Mouse (Mus musculus): ENCODE data around the gene Rptor. TPM values are rescaled to one million over a fixed set of nuclear protein-coding genes. Genes with fewer than 3 reads are reported as not detected.
"Not testable (repeated sequence)": the region's sequence is repeated elsewhere in the genome, so short reads cannot be mapped to it uniquely, and the experiment has no call there.

The Rptor gene
- polyA plus RNA-seq, 1 experiment from 2014 or later, result 17.7 TPM

DNA sequence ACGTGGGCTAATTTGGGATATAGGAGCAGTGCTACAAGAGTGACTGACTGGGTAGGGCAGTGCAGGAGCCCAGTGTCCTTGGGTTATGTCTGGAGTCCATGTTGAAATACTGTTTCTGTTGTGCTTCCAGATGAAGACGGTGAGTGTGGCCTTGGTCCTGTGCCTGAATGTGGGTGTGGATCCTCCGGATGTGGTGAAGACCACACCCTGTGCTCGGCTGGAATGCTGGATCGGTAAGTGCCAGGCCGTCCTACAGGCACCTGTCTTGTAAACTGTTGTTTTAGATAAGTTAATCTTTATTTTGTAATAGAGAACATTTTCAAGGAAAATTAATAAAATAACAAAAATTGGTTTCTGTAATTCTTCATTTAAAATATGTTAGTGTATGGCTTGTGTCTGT, 54.8 kb downstream of the Rptor start:
- Histone ChIP-seq H3K36me3 (no peaks in the 10 kb centered on the region), H3K4me3 (no peak overlapping the region), H3K9ac (no peak overlapping the region), H3K9me3 (no peaks in the 10 kb centered on the region), H3K4me2 (replicated peaks) (no peak overlapping the region), H3K27me3 (no peaks in the 10 kb centered on the region), H3K27ac (no peak overlapping the region), H3K4me1 (no peaks in the 10 kb centered on the region; the same call in 1 of the 2 replicates)
- ATAC-seq (ENCODE audit: insufficient number of reproducible peaks, insufficient read depth, low FRiP score, low TSS enrichment), result no peak
- 84% methylated on average over 6 of the region's 6 CpGs for WGBS

GRCm38 (mm10) chr11:119659296-119659695, 56.6 kb downstream of the Rptor start:
- Histone ChIP-seq H3K36me3 (no peaks in the 10 kb centered on the region), H3K4me1 (peaks cover 3% of the 10 kb centered on the region; the same call in 1 of the 2 replicates), H3K27ac (no peak overlapping the region), H3K9ac (no peak overlapping the region), H3K9me3 (no peaks in the 10 kb centered on the region), H3K4me3 (no peak overlapping the region), H3K27me3 (no peaks in the 10 kb centered on the region), H3K4me2 (replicated peaks) (no peak overlapping the region)
- WGBS, result 85% methylated on average over 3 of the region's 3 CpGs
- no peak for ATAC-seq (ENCODE audit: insufficient number of reproducible peaks, insufficient read depth, low FRiP score, low TSS enrichment)

DNA sequence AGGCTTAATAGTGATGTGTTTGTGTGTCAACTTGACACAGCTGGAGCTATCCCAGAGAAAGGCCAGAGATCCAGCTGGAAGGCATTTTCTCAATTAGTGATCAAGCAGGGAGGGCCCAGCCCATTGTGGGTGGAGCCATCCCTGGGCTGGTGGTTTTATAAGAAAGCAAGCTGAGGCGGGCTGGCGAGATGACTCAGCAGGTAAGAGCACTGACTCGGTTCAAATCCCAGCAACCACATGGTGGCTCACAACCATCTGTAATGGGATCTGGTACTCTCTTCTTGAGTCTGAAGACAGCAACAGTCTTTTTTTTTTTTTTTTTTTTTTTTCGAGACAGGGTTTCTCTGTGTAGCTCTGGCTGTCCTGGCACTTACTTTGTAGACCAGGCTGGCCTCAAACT, 58.8 kb downstream of the Rptor start:
- not testable (repeated sequence) for H3K4me3 ChIP-seq; H3K36me3 ChIP-seq; H3K4me2 ChIP-seq (replicated peaks); H3K9ac ChIP-seq; ATAC-seq (ENCODE audit: insufficient number of reproducible peaks, insufficient read depth, low FRiP score, low TSS enrichment); H3K27ac ChIP-seq; H3K9me3 ChIP-seq; H3K27me3 ChIP-seq
- 32% methylated on average over 4 of the region's 4 CpGs for WGBS
- H3K4me1 ChIP-seq, result peaks cover 15% of the 10 kb centered on the region

GRCm38 (mm10) chr11:119663876-119664275, 61.2 kb downstream of the Rptor start:
- no peaks in the 10 kb centered on the region for H3K27me3 ChIP-seq
- H3K9me3 ChIP-seq, result no peaks in the 10 kb centered on the region
- no peak overlapping the region for H3K4me2 ChIP-seq (replicated peaks)
- no peak overlapping the region for H3K9ac ChIP-seq
- H3K4me1 ChIP-seq, result peaks cover 19% of the 10 kb centered on the region
- no peaks in the 10 kb centered on the region for H3K36me3 ChIP-seq
- no peak overlapping the region for H3K27ac ChIP-seq
- ATAC-seq (ENCODE audit: insufficient number of reproducible peaks, insufficient read depth, low FRiP score, low TSS enrichment), result no peak
- 85% methylated on average over 2 of the region's 2 CpGs for WGBS
- no peak overlapping the region for H3K4me3 ChIP-seq

DNA sequence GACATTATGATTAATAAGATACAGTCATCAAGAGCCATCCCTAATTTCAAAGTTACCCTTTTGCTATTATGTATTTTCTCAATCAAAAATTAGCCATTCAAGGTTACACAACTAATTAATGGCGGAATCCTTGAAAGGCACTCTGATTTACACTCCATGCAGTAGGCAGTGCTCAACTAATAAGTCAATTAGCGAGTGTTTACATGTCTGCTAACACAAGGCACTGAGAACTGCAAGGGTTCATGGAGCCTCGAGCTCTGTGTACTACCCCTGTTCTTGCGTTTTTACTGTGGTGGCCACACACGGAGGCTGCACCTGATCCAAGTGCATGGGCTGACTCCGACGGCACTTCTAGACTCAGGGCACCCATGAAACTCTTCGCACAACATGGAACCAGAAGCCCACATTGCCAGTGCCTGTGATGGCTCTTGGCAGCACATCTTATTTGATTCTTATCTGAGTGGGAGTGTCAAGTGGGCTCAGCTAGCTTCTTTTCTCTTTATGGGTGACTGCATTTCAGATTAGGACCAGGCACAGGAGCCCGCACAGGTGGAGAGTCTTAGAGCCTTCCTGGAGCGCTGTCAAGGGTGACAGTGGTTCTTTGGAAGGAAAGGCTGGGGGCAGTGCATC, 62.1 kb downstream of the Rptor start:
- Histone ChIP-seq H3K4me3 (no peak overlapping the region), H3K4me2 (replicated peaks) (no peak overlapping the region), H3K4me1 (peaks cover 23% of the 10 kb centered on the region), H3K9ac (no peak overlapping the region), H3K9me3 (no peaks in the 10 kb centered on the region), H3K36me3 (no peaks in the 10 kb centered on the region), H3K27me3 (no peaks in the 10 kb centered on the region), H3K27ac (no peak overlapping the region)
- 80% methylated on average over 10 of the region's 10 CpGs for WGBS
- ATAC-seq (ENCODE audit: insufficient number of reproducible peaks, insufficient read depth, low FRiP score, low TSS enrichment), result no peak

DNA sequence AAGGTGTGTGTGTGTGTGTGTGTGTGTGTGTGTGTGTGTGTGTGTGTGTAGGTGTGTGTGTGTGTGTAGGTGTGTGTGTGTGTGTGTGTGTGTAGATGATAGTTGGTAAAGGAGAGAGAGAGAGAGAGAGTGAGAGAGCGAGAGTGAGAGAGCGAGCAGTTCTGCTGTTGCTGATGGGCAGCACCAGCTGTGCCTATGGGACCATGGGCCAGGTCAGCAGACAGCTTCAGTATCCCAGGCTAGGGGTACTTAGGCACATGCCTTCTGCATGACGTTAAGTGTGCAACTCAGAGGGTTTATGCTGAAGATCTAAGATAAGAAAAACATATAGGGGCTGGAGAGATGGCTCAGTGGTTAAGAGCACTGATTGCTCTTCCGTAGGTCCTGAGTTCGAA, 62.6 kb downstream of the Rptor start:
- Histone ChIP-seq H3K9ac (no peak overlapping the region), H3K4me3 (no peak overlapping the region), H3K4me2 (replicated peaks) (no peak overlapping the region), H3K36me3 (no peaks in the 10 kb centered on the region), H3K27ac (no peak overlapping the region), H3K9me3 (no peaks in the 10 kb centered on the region), H3K4me1 (peaks cover 23% of the 10 kb centered on the region), H3K27me3 (no peaks in the 10 kb centered on the region)
- no peak for ATAC-seq (ENCODE audit: insufficient number of reproducible peaks, insufficient read depth, low FRiP score, low TSS enrichment)
- 86% methylated on average over 5 of the region's 5 CpGs for WGBS

DNA sequence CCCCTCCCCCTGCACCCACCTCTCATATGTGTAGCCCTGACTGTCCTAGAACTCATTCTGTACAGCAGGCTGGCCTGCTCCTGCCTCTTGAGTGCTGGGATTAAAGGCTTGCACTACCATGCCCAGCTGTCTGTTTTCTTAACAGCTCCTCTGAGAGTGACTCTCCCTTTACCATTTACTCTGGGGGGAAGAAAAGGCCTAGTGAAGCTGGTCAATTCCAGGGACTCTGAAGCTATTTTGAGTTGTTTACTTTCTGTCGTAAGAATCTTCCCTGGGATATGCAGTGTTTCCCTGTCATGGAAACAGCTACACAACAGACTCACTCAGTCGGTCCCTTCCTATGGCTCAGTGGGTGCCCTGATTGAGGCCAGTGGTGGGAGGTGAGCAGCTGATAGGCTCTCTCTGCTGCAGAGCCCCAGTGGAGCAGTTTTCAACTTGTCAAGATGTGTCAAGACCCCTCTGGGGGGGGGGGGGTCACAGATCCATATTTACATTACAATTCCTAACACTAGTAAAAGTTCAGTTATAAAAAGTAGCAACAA, 63.9 kb downstream of the Rptor start:
- Histone ChIP-seq H3K4me1 (peaks cover 28% of the 10 kb centered on the region), H3K36me3 (no peaks in the 10 kb centered on the region), H3K9ac (no peak overlapping the region), H3K9me3 (no peaks in the 10 kb centered on the region), H3K4me3 (no peak overlapping the region), H3K4me2 (replicated peaks) (no peak overlapping the region), H3K27ac (0 out of 2 replicates have a peak overlapping the region, but pooled peaks have one; percentile 23), H3K27me3 (no peaks in the 10 kb centered on the region)
- ATAC-seq (ENCODE audit: insufficient number of reproducible peaks, insufficient read depth, low FRiP score, low TSS enrichment), result peak; percentile 30; the same call in 1 of the 2 replicates
- 41% methylated on average over 2 of the region's 2 CpGs for WGBS

DNA sequence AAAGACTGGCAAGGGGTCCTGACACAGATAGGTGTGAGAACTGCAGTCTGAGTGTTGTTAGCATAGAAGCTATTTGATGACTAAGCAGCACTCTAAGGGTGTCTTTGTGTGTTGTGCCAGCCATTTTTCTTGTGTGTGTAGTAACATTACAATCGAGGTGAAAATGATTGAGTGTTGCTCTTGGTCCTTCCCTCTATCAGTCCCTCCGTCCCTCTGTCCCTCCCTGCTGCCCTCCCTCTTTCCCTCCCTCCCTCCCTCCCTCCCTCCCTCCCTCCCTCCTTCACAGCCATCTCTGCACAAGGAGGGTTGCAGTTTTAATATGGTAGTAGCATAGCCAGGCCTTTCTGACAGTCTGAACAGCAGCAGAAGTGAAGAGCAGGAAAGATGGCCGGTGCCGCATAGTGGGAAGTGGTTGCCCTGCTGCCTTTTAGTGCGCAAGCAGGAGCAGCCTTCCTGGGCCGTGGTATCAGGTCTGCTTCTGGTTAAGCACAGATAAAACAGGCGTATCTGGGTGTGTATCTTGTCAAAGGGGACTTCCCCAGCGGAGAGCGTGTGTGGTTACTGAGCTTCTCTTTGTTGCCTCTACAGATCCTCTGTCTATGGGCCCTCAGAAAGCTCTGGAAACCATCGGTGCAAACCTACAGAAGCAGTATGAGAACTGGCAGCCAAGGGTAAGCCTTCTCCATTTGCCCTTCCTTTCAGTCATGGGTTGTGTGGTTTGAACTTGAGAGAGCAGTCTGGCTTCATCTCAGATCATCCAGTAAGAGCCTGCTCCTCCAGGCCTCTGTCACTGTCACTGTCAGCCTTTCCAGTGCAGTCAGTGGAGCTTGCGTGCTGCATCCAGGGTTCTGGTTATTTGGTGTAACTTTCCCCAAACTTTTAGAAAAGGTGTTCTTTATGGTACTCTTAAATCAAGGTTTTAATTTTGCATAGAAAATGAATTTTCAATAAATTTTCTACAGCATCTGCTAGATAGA, 68.3 kb downstream of the Rptor start:
- Histone ChIP-seq H3K27me3 (no peaks in the 10 kb centered on the region), H3K36me3 (no peaks in the 10 kb centered on the region), H3K27ac (no peak overlapping the region), H3K9me3 (no peaks in the 10 kb centered on the region), H3K4me3 (no peak overlapping the region), H3K4me2 (replicated peaks) (no peak overlapping the region), H3K4me1 (peaks cover 23% of the 10 kb centered on the region; the same call in 1 of the 2 replicates), H3K9ac (no peak overlapping the region)
- WGBS, result 78% methylated on average over 11 of the region's 11 CpGs
- no peak for ATAC-seq (ENCODE audit: insufficient number of reproducible peaks, insufficient read depth, low FRiP score, low TSS enrichment)

DNA sequence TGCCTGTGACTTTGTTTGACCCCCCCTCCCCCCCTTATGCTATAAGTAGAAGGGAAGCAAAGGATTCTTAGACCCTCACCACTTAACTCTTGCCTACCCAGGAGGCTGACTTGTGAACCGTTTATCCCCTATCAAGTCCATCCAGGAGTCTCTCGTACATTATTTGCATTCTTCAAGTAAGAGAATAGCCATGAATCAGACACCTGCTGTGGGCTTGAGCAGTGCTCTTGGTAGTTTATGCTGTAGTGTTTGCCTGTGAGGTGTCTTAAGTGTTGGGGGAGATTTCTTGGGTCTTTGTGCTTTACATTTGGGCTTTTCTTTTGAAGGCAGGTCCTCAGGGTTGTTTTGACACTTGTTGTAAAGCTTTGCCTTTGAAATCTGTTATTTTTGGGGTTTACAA, 69.3 kb downstream of the Rptor start:
- H3K27ac ChIP-seq, result no peak overlapping the region
- H3K9ac ChIP-seq, result no peak overlapping the region
- ATAC-seq (ENCODE audit: insufficient number of reproducible peaks, insufficient read depth, low FRiP score, low TSS enrichment), result no peak
- no peaks in the 10 kb centered on the region for H3K9me3 ChIP-seq
- no peaks in the 10 kb centered on the region for H3K36me3 ChIP-seq
- no peak overlapping the region for H3K4me2 ChIP-seq (replicated peaks)
- H3K4me1 ChIP-seq, result peaks cover 14% of the 10 kb centered on the region; the same call in 1 of the 2 replicates
- no peaks in the 10 kb centered on the region for H3K27me3 ChIP-seq
- 55% methylated on average over 2 of the region's 2 CpGs for WGBS
- no peak overlapping the region for H3K4me3 ChIP-seq

- Histone ChIP-seq H3K36me3 (no peaks in the 10 kb centered on the region), H3K4me1 (peaks cover 14% of the 10 kb centered on the region; the same call in 1 of the 2 replicates), H3K27ac (no peak overlapping the region), H3K27me3 (no peaks in the 10 kb centered on the region), H3K4me2 (replicated peaks) (no peak overlapping the region), H3K4me3 (no peak overlapping the region), H3K9ac (no peak overlapping the region), H3K9me3 (no peaks in the 10 kb centered on the region)
- no peak for ATAC-seq (ENCODE audit: insufficient number of reproducible peaks, insufficient read depth, low FRiP score, low TSS enrichment)
- 61% methylated on average over 4 of the region's 4 CpGs for WGBS
Observed at GRCm38 (mm10) chr11:119672775-119673174, 70.1 kb downstream of the Rptor start.

- WGBS, result 87% methylated on average over 4 of the region's 4 CpGs
- no peaks in the 10 kb centered on the region for H3K27me3 ChIP-seq
- H3K4me1 ChIP-seq, result peaks cover 10% of the 10 kb centered on the region; the same call in 1 of the 2 replicates
- H3K36me3 ChIP-seq, result no peaks in the 10 kb centered on the region
- H3K4me3 ChIP-seq, result no peak overlapping the region
- ATAC-seq (ENCODE audit: insufficient number of reproducible peaks, insufficient read depth, low FRiP score, low TSS enrichment), result no peak
- H3K9ac ChIP-seq, result no peak overlapping the region
- no peak overlapping the region for H3K4me2 ChIP-seq (replicated peaks)
- no peaks in the 10 kb centered on the region for H3K9me3 ChIP-seq
- no peak overlapping the region for H3K27ac ChIP-seq
Observed at GRCm38 (mm10) chr11:119674835-119675234, 72.1 kb downstream of the Rptor start.

All from embryonic facial prominence, embryonic 12.5 days (tissue).